Mouse (Mus musculus): ENCODE results near the gene Birc3. TPM values are rescaled to one million over a fixed set of nuclear protein-coding genes. Genes with fewer than 3 reads are reported as not detected.

The Birc3 gene
- polyA plus RNA-seq, 1 experiment from 2014 or later, result 0.70 TPM

- peak overlapping the region; percentile 51 for H3K4me3 ChIP-seq (ENCODE audit: low read depth, low read length)
- H3K27ac ChIP-seq (ENCODE audit: low read depth, low read length), result peak overlapping the region; percentile 99
- peak overlapping the region; percentile 77 for H3K4me2 ChIP-seq (ENCODE audit: low read depth, low read length)
- peak; percentile 56 for ATAC-seq (ENCODE audit: low read depth)
- no peaks in the 10 kb centered on the region for H3K9me3 ChIP-seq (ENCODE audit: control insufficient read depth, low read length)
- H3K36me3 ChIP-seq (ENCODE audit: control insufficient read depth, insufficient read depth, low read length), result 0 out of 2 replicates have a peak, but pooled peaks cover 3% of the 10 kb centered on the region
- H3K9ac ChIP-seq (replicated peaks; ENCODE audit: low read depth, low read length), result peak overlapping the region; percentile 88
- H3K27me3 ChIP-seq (ENCODE audit: control insufficient read depth, insufficient read depth, low read length), result no peaks in the 10 kb centered on the region
- peaks cover 17% of the 10 kb centered on the region for H3K4me1 ChIP-seq (ENCODE audit: control insufficient read depth, insufficient read depth, low read length)
- 0% methylated on average over 16 of the region's 16 CpGs for WGBS
These were observed 36.7 kb downstream of the Birc3 start for GRCm38 (mm10) chr9:7836331-7836730.

GRCm38 (mm10) chr9:7835302-7835701 is 37.7 kb downstream of the Birc3 start:
- no peak overlapping the region for H3K4me3 ChIP-seq (ENCODE audit: low read depth, low read length)

GRCm38 (mm10) chr9:7833421-7833820 is 39.6 kb downstream of the Birc3 start:
- no peak for ATAC-seq (ENCODE audit: low read depth)
- Histone ChIP-seq H3K4me1 (ENCODE audit: control insufficient read depth, insufficient read depth, low read length) (peaks cover 31% of the 10 kb centered on the region), H3K9me3 (ENCODE audit: control insufficient read depth, low read length) (no peaks in the 10 kb centered on the region), H3K27ac (ENCODE audit: low read depth, low read length) (no peak overlapping the region), H3K27me3 (ENCODE audit: control insufficient read depth, insufficient read depth, low read length) (no peaks in the 10 kb centered on the region), H3K9ac (replicated peaks; ENCODE audit: low read depth, low read length) (no peak overlapping the region), H3K4me2 (ENCODE audit: low read depth, low read length) (peak overlapping the region; percentile 24), H3K36me3 (ENCODE audit: control insufficient read depth, insufficient read depth, low read length) (0 out of 2 replicates have a peak, but pooled peaks cover 3% of the 10 kb centered on the region), H3K4me3 (ENCODE audit: low read depth, low read length) (no peak overlapping the region)
- 91% methylated on average over 6 of the region's 6 CpGs for WGBS

More at GRCm38 (mm10) chr9:7835302-7835701, 37.7 kb downstream of the Birc3 start:
- H3K36me3 ChIP-seq (ENCODE audit: control insufficient read depth, insufficient read depth, low read length), result 0 out of 2 replicates have a peak, but pooled peaks cover 3% of the 10 kb centered on the region
- H3K9ac ChIP-seq (replicated peaks; ENCODE audit: low read depth, low read length), result no peak overlapping the region
- 88% methylated on average over 1 of the region's 1 CpGs for WGBS
- H3K27me3 ChIP-seq (ENCODE audit: control insufficient read depth, insufficient read depth, low read length), result no peaks in the 10 kb centered on the region
- peaks cover 23% of the 10 kb centered on the region for H3K4me1 ChIP-seq (ENCODE audit: control insufficient read depth, insufficient read depth, low read length)
- no peak for ATAC-seq (ENCODE audit: low read depth)
- H3K9me3 ChIP-seq (ENCODE audit: control insufficient read depth, low read length), result no peaks in the 10 kb centered on the region
- H3K4me2 ChIP-seq (ENCODE audit: low read depth, low read length), result no peak overlapping the region
- H3K27ac ChIP-seq (ENCODE audit: low read depth, low read length), result no peak overlapping the region

DNA sequence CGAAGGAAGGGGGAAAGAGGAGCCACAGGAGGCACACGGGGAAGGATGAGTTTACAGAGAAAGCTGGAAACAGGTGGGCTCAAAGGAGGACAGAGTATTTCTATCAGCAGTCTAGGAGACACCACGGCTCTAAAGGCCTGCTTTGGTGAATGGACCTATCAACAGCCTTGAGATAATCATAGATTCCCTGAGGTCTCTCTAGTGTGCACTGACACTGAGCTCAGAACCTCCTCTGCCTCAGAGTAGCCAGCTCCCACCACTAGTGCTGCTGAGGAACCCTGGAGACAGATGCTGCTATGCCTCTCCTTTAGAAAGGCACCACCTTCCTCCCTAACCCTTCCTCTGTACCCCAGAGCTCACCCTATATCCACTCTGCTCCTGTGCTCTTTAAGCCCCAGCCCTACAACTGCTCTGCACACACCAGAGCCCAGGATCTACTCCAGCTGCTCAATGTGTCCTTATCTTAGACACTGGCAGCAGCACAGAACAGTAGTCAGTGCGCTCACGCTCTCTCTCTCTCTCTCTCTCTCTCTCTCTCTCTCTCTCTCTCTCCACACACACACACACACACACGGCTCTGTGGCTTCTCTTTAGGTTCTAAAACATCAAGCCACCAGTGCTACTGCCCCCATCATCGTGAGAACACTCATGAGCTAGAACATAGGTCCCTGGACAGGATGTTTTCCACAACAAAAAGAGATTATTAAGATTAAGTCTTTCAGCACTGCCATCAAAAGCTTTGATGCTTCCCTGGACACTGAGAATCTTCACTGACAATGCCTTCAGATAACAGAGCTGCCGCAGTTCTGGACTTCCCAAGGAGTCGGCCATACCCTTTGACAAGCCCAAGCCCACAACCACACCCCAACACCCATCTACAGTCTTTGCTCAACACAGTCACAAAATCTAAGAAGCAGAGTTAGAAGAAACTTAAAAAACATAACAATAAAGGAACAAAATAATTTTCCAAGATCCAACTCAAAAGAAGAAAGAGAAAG is 43.2 kb downstream of the Birc3 start:
- Histone ChIP-seq H3K4me1 (ENCODE audit: control insufficient read depth, insufficient read depth, low read length) (peaks cover 28% of the 10 kb centered on the region), H3K9ac (replicated peaks; ENCODE audit: low read depth, low read length) (no peak overlapping the region), H3K4me3 (ENCODE audit: low read depth, low read length) (no peak overlapping the region), H3K27me3 (ENCODE audit: control insufficient read depth, insufficient read depth, low read length) (no peaks in the 10 kb centered on the region), H3K9me3 (ENCODE audit: control insufficient read depth, low read length) (no peaks in the 10 kb centered on the region), H3K27ac (ENCODE audit: low read depth, low read length) (no peak overlapping the region), H3K36me3 (ENCODE audit: control insufficient read depth, insufficient read depth, low read length) (0 out of 2 replicates have a peak, but pooled peaks cover 3% of the 10 kb centered on the region), H3K4me2 (ENCODE audit: low read depth, low read length) (peak overlapping the region; percentile 18; the same call in 1 of the 2 replicates)
- no peak; the same call in 1 of the 2 replicates for ATAC-seq (ENCODE audit: low read depth)
- WGBS, result 92% methylated on average over 9 of the region's 9 CpGs

DNA sequence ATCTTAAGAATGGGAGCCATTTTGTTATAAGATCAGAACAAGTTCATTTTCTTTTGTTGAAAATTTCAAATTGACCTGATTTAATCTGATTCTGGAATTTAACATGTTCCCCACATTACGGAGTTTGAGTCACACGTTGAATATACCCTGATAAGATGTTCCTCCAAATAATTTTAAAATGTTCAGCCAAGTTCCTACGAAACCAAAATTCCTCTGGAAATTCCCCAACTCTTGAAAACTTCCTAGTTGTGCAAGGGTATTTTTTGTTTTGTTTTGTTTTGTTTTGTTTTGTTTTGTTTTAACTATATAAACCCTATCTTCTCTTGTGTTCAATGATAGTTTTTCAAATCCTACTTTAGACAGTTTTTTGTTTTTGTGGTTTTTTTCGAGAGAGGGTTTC is 44.3 kb downstream of the Birc3 start:
- peaks cover 28% of the 10 kb centered on the region for H3K4me1 ChIP-seq (ENCODE audit: control insufficient read depth, insufficient read depth, low read length)
- no peak overlapping the region for H3K27ac ChIP-seq (ENCODE audit: low read depth, low read length)
- no peak overlapping the region for H3K9ac ChIP-seq (replicated peaks; ENCODE audit: low read depth, low read length)
- no peaks in the 10 kb centered on the region for H3K9me3 ChIP-seq (ENCODE audit: control insufficient read depth, low read length)
- no peak overlapping the region for H3K4me2 ChIP-seq (ENCODE audit: low read depth, low read length)
- H3K27me3 ChIP-seq (ENCODE audit: control insufficient read depth, insufficient read depth, low read length), result no peaks in the 10 kb centered on the region
- 98% methylated on average over 4 of the region's 4 CpGs for WGBS
- no peak overlapping the region for H3K4me3 ChIP-seq (ENCODE audit: low read depth, low read length)
- H3K36me3 ChIP-seq (ENCODE audit: control insufficient read depth, insufficient read depth, low read length), result 0 out of 2 replicates have a peak, but pooled peaks cover 3% of the 10 kb centered on the region
- no peak for ATAC-seq (ENCODE audit: low read depth)

- Histone ChIP-seq H3K27me3 (ENCODE audit: control insufficient read depth, insufficient read depth, low read length) (no peaks in the 10 kb centered on the region), H3K9ac (replicated peaks; ENCODE audit: low read depth, low read length) (no peak overlapping the region), H3K36me3 (ENCODE audit: control insufficient read depth, insufficient read depth, low read length) (peaks cover 6% of the 10 kb centered on the region; the same call in 1 of the 2 replicates), H3K27ac (ENCODE audit: low read depth, low read length) (no peak overlapping the region), H3K4me1 (ENCODE audit: control insufficient read depth, insufficient read depth, low read length) (peaks cover 5% of the 10 kb centered on the region), H3K4me2 (ENCODE audit: low read depth, low read length) (no peak overlapping the region), H3K9me3 (ENCODE audit: control insufficient read depth, low read length) (no peaks in the 10 kb centered on the region), H3K4me3 (ENCODE audit: low read depth, low read length) (no peak overlapping the region)
- 95% methylated on average over 5 of the region's 5 CpGs for WGBS
- no peak for ATAC-seq (ENCODE audit: low read depth)
These were observed 48.1 kb downstream of the Birc3 start for GRCm38 (mm10) chr9:7824916-7825315.

DNA sequence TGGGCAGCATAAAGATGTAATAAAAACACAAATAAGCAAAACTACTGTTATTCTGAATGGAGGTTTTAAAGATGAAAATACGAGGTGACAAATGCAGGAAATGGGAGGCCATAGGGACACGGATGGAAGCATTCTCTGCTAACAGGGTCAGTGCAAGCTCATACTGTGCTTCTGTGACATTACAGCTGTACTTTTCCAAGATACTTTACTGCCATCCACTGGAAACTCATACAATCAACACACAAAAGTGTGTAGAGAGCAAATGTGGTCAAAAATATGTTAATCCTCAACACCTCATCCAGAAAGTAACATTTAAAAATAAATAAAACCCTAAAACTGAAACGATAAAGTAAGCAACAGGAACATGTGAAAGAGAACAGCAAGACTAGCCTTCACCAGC is 50.2 kb downstream of the Birc3 start:
- WGBS, result 85% methylated on average over 3 of the region's 3 CpGs
- H3K36me3 ChIP-seq (ENCODE audit: control insufficient read depth, insufficient read depth, low read length), result peaks cover 24% of the 10 kb centered on the region
- no peak overlapping the region for H3K4me2 ChIP-seq (ENCODE audit: low read depth, low read length)
- no peak overlapping the region for H3K4me3 ChIP-seq (ENCODE audit: low read depth, low read length)
- no peak overlapping the region for H3K9ac ChIP-seq (replicated peaks; ENCODE audit: low read depth, low read length)
- no peaks in the 10 kb centered on the region for H3K9me3 ChIP-seq (ENCODE audit: control insufficient read depth, low read length)
- no peak overlapping the region for H3K27ac ChIP-seq (ENCODE audit: low read depth, low read length)
- H3K27me3 ChIP-seq (ENCODE audit: control insufficient read depth, insufficient read depth, low read length), result no peaks in the 10 kb centered on the region
- ATAC-seq (ENCODE audit: low read depth), result no peak
- no peaks in the 10 kb centered on the region for H3K4me1 ChIP-seq (ENCODE audit: control insufficient read depth, insufficient read depth, low read length)

DNA sequence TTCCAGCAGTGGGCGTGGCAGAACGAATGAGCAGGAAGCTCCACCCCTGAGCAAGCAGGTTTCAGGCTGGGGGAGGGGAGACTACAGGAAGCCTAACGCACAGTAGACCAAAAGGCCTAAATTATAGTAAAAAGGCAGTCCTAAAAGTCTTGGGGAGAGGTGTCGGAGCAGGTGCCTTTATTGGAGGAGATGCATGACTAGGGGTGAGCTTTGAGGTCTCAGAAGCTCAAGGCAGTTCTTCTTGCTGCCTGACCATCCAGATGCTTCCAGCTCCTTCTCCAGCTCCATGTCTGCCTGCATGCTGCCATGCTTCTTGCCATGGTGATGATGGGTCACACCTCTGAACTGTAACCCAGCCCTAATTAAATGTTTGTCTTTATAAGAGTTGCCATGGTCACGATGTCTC is 67.9 kb downstream of the Birc3 start:
- ATAC-seq (ENCODE audit: low read depth), result no peak; the same call in 1 of the 2 replicates
- Histone ChIP-seq H3K9me3 (ENCODE audit: control insufficient read depth, low read length) (no peaks in the 10 kb centered on the region), H3K27me3 (ENCODE audit: control insufficient read depth, insufficient read depth, low read length) (no peaks in the 10 kb centered on the region), H3K36me3 (ENCODE audit: control insufficient read depth, insufficient read depth, low read length) (no peaks in the 10 kb centered on the region), H3K4me2 (ENCODE audit: low read depth, low read length) (no peak overlapping the region), H3K9ac (replicated peaks; ENCODE audit: low read depth, low read length) (no peak overlapping the region), H3K27ac (ENCODE audit: low read depth, low read length) (no peak overlapping the region), H3K4me1 (ENCODE audit: control insufficient read depth, insufficient read depth, low read length) (no peaks in the 10 kb centered on the region), H3K4me3 (ENCODE audit: low read depth, low read length) (no peak overlapping the region)
- 76% methylated on average over 3 of the region's 5 CpGs for WGBS
